Mouse (Mus musculus): Measurements from ENCODE around the gene Exoc3l4. TPM values are rescaled to one million over a fixed set of nuclear protein-coding genes. Genes with fewer than 3 reads are reported as not detected.

Gene Exoc3l4
- 2.3 and 4.3 TPM in 2 replicates for polyA plus RNA-seq (2012; rRNA removed)

DNA sequence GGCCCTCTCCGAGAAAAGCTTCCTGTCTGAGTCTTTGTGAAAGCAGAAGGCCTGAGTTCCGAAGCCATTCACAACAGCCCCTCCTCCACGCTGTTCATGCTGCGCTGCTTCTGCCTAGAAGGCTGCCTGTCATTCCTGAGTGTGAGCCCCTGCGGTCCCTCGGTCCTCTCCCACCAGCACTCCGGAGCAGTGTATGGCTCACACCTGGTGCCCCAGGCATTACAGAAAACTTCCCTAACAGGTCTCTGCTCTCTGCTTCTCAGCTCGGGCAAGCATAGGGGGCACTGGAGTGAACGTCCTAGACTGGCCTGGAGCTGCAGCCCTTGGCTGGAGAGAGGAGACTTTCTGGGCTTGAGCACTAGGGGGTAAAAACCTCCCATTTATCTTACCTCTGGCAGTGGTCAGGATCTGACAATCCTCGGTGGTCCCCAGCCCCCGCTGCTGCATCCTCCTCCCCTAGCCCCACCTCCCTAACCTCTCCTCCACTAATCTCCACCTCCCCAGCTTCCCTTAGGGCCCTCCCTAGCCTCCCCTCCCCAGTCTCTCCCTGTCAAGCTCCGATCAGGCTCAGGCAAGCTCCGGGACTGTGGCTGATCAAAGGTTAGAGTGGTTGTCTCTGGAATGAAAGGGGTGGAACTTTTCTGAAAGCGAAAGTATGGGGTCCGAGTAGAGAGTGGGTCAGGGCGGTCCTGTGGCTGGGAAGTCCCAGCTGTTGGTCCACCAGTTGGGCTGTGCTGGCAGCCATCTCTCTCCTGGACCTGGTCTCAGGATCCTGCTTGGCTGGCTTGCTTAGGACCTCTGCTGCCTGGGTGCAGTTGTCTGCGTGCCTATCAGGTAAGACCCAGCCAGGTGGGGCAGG, at the start of gene Exoc3l4:
Gene Exoc3l4 (plus strand): TSS at position 97 of the 859 bp plus-strand sequence.

DNA sequence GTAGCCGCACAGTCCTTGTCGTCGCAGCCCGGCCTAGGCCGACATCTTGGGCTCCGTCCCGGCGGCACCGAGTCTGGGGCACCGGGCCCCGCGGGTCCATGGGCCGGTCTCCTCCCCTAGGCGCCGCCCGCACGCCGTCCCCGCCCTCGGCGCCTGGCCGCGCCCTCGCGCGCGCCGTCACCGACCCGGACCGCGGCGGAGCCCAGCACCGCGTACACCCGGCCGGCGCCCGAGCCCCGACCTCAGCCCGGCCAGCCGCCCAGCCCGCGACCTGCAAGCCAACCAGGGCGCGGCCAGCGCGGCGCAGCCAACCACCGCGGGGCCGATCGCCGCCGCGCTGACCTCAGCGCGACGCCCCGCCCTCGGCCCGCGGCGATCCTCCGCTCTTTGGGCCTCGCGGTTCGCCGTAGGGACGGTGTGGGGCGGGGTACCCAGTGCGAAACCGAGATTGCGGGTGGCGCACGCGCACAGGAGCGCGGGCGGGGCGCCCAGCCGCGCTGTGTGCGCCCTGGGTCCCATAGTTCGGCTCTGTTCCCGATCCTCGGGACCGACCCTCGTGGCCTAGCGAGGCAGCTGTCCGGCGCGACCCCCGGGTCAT, 39.3 kb upstream of the Exoc3l4 start, which contains the start of gene Cdc42bpb:
Gene Cdc42bpb (minus strand): TSS at position 343 of the 598 bp plus-strand sequence.

GRCm38 (mm10) chr12:111406622-111407021, 10.2 kb upstream of the Exoc3l4 start, which contains the start of gene Lbhd2:
Gene Lbhd2 (plus strand): TSS chr12:111406809.

GRCm38 (mm10) chr12:111442309-111443010, 25.6 kb downstream of the Exoc3l4 start, which contains the start of gene Tnfaip2:
Gene Tnfaip2 (plus strand): TSS chr12:111442469.

Other genes starting within 250 kb of the Exoc3l4 start
- gene 4930595D18Rik, start 232.5 kb upstream of the Exoc3l4 start, polyA plus RNA-seq (2012; rRNA removed): 0.17 and 0.23 TPM in 2 replicates
- gene Amn, start 145.9 kb upstream of the Exoc3l4 start, polyA plus RNA-seq (2012; rRNA removed): 22.7 and 24.3 TPM in 2 replicates
- gene Cdc42bpb, start 39.3 kb upstream of the Exoc3l4 start, polyA plus RNA-seq (2012; rRNA removed): 180 and 191 TPM in 2 replicates
- gene Lbhd2, start 10.2 kb upstream of the Exoc3l4 start, polyA plus RNA-seq (2012; rRNA removed): 4.3 and 5.1 TPM in 2 replicates
- gene Tnfaip2, start 25.5 kb downstream of the Exoc3l4 start, polyA plus RNA-seq (2012; rRNA removed): 0.78 and 2.2 TPM in 2 replicates
- gene Gm266, start 68.8 kb downstream of the Exoc3l4 start, polyA plus RNA-seq (2012; rRNA removed): 5.5 and 7.1 TPM in 2 replicates
- gene Eif5, start 121.0 kb downstream of the Exoc3l4 start, polyA plus RNA-seq (2012; rRNA removed): 142 and 145 TPM in 2 replicates
- 103 and 107 TPM in 2 replicates for gene Mark3, start 157.5 kb downstream of the Exoc3l4 start, polyA plus RNA-seq (2012; rRNA removed)

Measured in central nervous system, embryonic 18 days (tissue).